Mouse (Mus musculus) liver, adult 2 months (tissue): ENCODE measurements around the gene Trpm5. TPM values are rescaled to one million over a fixed set of nuclear protein-coding genes. Genes with fewer than 3 reads are reported as not detected.

Source experiments
- DNase-seq: peaks from one replicate; pipeline ENCODE4 v3.0.0-alpha.2; 2011; ENCODE audit warnings: low read depth, low spot score; ENCODE audit errors: extremely low read depth
- H3K27ac ChIP-seq: fragments of 200-500 bp; replicated peaks from 2 replicates; pipeline ENCODE4 v1.5.1; 2012; ENCODE audit warnings: low read depth, mild to moderate bottlenecking, control low read depth, inconsistent platforms, low read length; ENCODE audit not compliant: insufficient read depth
- H3K27me3 ChIP-seq: fragments of 200-500 bp; 2 replicates; pipeline ENCODE4 v1.6.1; 2012; ENCODE audit warnings: mild to moderate bottlenecking, moderate library complexity, low read length, inconsistent platforms; ENCODE audit not compliant: control insufficient read depth, insufficient read depth
- H3K36me3 ChIP-seq: fragments of 200-500 bp; 2 replicates; pipeline ENCODE4 v1.6.1; 2012; ENCODE audit warnings: low read length, inconsistent platforms; ENCODE audit not compliant: control insufficient read depth, insufficient read depth
- H3K4me1 ChIP-seq: fragments of 200-500 bp; 2 replicates; pipeline ENCODE4 v1.6.1; 2011; ENCODE audit warnings: low read length; ENCODE audit not compliant: control insufficient read depth, insufficient read depth
- H3K4me3 ChIP-seq: fragments of 200-500 bp; 2 replicates; pipeline ENCODE4 v1.5.1; 2011; ENCODE audit warnings: low read depth, mild to moderate bottlenecking, control low read depth, low read length, moderate library complexity; ENCODE audit not compliant: insufficient read depth
- H3K79me2 ChIP-seq: fragments of 200-500 bp; 2 replicates; pipeline ENCODE4 v1.6.1; 2012; ENCODE audit warnings: inconsistent platforms, mild to moderate bottlenecking, low read length, moderate library complexity; ENCODE audit not compliant: control insufficient read depth, insufficient read depth
- H3K9ac ChIP-seq: fragments of 200-500 bp; 2 replicates; pipeline ENCODE4 v1.6.1; 2012; ENCODE audit warnings: low read depth, mild to moderate bottlenecking, control low read depth, inconsistent platforms, low read length
- CTCF ChIP-seq: fragments of 200-500 bp; IDR thresholded peaks from 2 replicates; pipeline ENCODE4 v1.5.1; 2011; ENCODE audit warnings: low read depth, low read length, control low read depth
- POLR2A ChIP-seq: fragments of 200-500 bp; IDR thresholded peaks from 2 replicates; pipeline ENCODE4 v1.6.1; 2011; ENCODE audit warnings: low read length, control low read depth; ENCODE audit not compliant: insufficient read depth; ENCODE audit errors: extremely low read depth
- WGBS: fragments of 180-500 bp; shearing (Covaris S2); methylation state at CpG from one replicate; pipeline ENCODE4 v1.1.7; 2018; 5-methylcytosine and 5-hydroxymethylcytosine counted together
- polyA plus RNA-seq: library from polyadenylated mRNA; depleted of rRNA; stranded (reverse); fragments of >200 nt; gene quantifications from 2 replicates; pipeline ENCODE4 v1.2.3, GENCODE M21; 2012
- total RNA-seq: library from RNA; depleted of rRNA; stranded (reverse); fragments of >200 nt; gene quantifications from 2 replicates; pipeline ENCODE4 v1.2.3, GENCODE M21; 2014

Gene Trpm5
- total and polyA plus RNA-seq, 2 experiments: under 0.01 to 0.02 TPM

GRCm38 (mm10) chr7:143057667-143058220, 36.7 kb downstream of the Trpm5 start:
- Histone ChIP-seq H3K9ac (peak overlapping the region; percentile 11; the same call in 1 of the 2 replicates), H3K4me3 (no peak overlapping the region), H3K79me2 (peaks cover 53% of the 10 kb centered on the region), H3K27ac (peak overlapping the region; percentile 67), H3K36me3 (peaks cover 7% of the 10 kb centered on the region; the same call in 1 of the 2 replicates), H3K4me1 (peaks cover 49% of the 10 kb centered on the region), H3K27me3 (no peaks in the 10 kb centered on the region)
- DNase-seq: peak; percentile 80
- TF ChIP-seq CTCF (no peak), POLR2A (no peak)
- WGBS: 7% methylated on average over 9 of the region's 9 CpGs

- Histone ChIP-seq H3K27me3 (no peaks in the 10 kb centered on the region), H3K9ac (no peak overlapping the region), H3K27ac (peak overlapping the region; percentile 67), H3K4me1 (peaks cover 50% of the 10 kb centered on the region), H3K79me2 (peaks cover 53% of the 10 kb centered on the region), H3K4me3 (no peak overlapping the region), H3K36me3 (peaks cover 4% of the 10 kb centered on the region; the same call in 1 of the 2 replicates)
- DNase-seq: no peak
- TF ChIP-seq CTCF: no peak
- no peak for TF ChIP-seq POLR2A
- 75% methylated on average over 5 of the region's 5 CpGs for WGBS
These were observed 37.4 kb downstream of the Trpm5 start for GRCm38 (mm10) chr7:143057023-143057422.

- peaks cover 56% of the 10 kb centered on the region for H3K4me1 ChIP-seq
- peaks cover 53% of the 10 kb centered on the region for H3K79me2 ChIP-seq
- no peak for DNase-seq
- peak overlapping the region; percentile 40 for H3K9ac ChIP-seq
- H3K27ac ChIP-seq: no peak overlapping the region; the same call in 1 of the 2 replicates
- H3K4me3 ChIP-seq: no peak overlapping the region
- H3K36me3 ChIP-seq: no peaks in the 10 kb centered on the region; the same call in 1 of the 2 replicates
- no peak for TF ChIP-seq CTCF
- WGBS: 67% methylated on average over 11 of the region's 11 CpGs
- H3K27me3 ChIP-seq: no peaks in the 10 kb centered on the region
These were observed 38.8 kb downstream of the Trpm5 start for GRCm38 (mm10) chr7:143055499-143056186.

- Histone ChIP-seq H3K27me3 (no peaks in the 10 kb centered on the region), H3K27ac (0 out of 2 replicates have a peak overlapping the region, but pooled peaks have one; percentile 8), H3K79me2 (peaks cover 49% of the 10 kb centered on the region), H3K4me1 (peaks cover 61% of the 10 kb centered on the region), H3K4me3 (no peak overlapping the region), H3K36me3 (no peaks in the 10 kb centered on the region; the same call in 1 of the 2 replicates), H3K9ac (peak overlapping the region; percentile 40)
- no peak for TF ChIP-seq POLR2A
- no peak for TF ChIP-seq CTCF
- WGBS: 70% methylated on average over 3 of the region's 3 CpGs
- DNase-seq: no peak
These were observed 39.4 kb downstream of the Trpm5 start for GRCm38 (mm10) chr7:143055001-143055400.

GRCm38 (mm10) chr7:143054612-143054965, 39.9 kb downstream of the Trpm5 start:
- Histone ChIP-seq H3K4me1 (peaks cover 65% of the 10 kb centered on the region), H3K79me2 (peaks cover 48% of the 10 kb centered on the region), H3K36me3 (no peaks in the 10 kb centered on the region), H3K27ac (0 out of 2 replicates have a peak overlapping the region, but pooled peaks have one; percentile 8), H3K9ac (peak overlapping the region; percentile 93), H3K4me3 (no peak overlapping the region), H3K27me3 (no peaks in the 10 kb centered on the region)
- TF ChIP-seq CTCF (no peak), POLR2A (no peak)
- 43% methylated on average over 3 of the region's 3 CpGs for WGBS
- DNase-seq: no peak
